Mouse (Mus musculus) frontal cortex, adult 2 months (tissue): Measurements from ENCODE around the gene Fbxo6. TPM values are rescaled to one million over a fixed set of nuclear protein-coding genes. Genes with fewer than 3 reads are reported as not detected.
"Not testable (repeated sequence)": the region's sequence is repeated elsewhere in the genome, so short reads cannot be mapped to it uniquely, and the experiment has no call there.

Experiments used
- DNase-seq, 2 experiments: peaks; one replicate each; pipeline ENCODE4 v3.0.0; 2022; ENCODE audit warnings: low spot score in 1 of 2; ENCODE audit errors: extremely low spot score in 1 of 2
- polyA plus RNA-seq: library from polyadenylated mRNA; depleted of rRNA; stranded (reverse); fragments of >200 nt; gene quantifications from 2 replicates; pipeline ENCODE4 v1.2.3, GENCODE M21; 2012

The Fbxo6 gene
- polyA plus RNA-seq, 1 experiment = 40.0 TPM

DNA sequence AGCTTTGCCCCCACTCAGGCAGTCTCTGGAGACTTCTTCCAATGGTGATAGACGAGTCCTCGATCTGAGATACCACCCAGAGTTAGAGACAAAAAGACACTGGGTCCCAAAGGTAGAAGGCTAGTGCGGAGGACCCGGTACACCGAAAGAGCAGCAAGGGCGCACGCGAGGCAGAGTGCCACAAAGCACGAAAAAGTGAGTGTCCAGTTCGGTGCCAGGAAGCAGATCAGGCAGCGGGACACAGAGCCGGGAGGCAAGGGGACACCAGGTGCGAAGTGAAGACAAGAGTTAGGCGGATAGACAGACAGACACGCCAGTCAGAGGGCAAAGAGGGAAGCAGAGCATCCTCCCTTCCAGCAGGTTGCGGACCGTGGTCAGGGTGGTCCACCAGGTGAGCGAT, 21.8 kb downstream of the Fbxo6 start, which contains the start of gene Mad2l2:
Mad2l2 (plus strand) TSS at position 252 of the 400 bp plus-strand sequence.
- no peak for DNase-seq

DNA sequence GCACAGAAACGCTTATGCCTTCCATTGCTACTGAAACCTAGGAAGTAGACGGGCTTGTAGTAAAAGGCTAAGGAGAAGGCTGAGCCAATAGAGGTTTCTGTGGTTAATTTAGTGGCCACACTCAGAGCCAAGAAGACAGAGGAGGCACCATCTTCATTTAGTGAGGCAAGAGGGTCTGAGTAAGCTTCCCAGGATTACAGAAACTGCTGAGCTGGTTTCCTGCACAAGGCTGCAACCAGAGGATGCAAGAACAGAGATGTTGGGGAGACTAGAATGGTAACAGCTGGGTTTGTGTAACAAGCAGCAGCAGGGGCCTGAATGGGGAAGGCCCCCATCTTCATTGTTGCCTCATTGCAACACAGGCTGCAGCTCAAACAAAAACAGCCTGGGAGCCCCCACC, 23.3 kb downstream of the Fbxo6 start:
- DNase-seq = no peak

DNA sequence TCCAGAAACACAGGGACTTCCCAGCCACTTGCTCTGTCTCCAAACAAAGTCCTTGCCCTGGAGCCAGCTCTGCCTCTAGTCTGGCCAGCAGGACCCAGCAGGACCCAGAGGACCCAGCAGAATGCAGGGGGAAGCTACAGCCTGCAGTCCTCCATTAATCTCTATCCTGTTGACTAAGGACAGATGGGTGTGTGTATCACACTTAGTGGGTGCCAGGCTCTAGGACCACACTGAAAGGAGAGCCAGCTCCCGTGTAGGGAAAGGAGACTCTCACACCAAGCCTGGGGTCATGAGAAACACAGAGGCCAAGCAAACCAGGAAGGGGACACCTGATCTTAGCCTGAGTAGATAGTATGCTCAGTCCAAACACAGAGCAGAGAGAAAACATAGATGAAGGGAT, 23.7 kb downstream of the Fbxo6 start:
- no peak for DNase-seq

DNA sequence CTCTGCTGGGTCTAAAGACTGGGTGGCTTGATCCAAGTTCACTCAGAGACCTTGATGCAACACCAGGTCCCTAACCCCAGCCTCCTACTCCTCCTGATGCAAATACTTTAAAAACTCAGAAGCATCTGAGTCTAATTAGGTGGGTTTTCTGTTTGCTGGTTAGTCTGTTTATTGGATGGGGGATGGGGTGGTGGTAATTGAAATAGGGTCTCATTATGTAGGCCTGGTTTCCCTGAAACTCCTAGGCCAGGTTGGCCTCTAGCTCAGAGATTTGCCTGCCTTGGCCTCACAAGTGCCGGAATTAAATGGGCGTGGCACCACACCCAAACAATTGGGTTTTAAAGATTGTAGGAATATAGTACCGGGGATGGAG, 29.3 kb downstream of the Fbxo6 start:
- no peak for DNase-seq

DNA sequence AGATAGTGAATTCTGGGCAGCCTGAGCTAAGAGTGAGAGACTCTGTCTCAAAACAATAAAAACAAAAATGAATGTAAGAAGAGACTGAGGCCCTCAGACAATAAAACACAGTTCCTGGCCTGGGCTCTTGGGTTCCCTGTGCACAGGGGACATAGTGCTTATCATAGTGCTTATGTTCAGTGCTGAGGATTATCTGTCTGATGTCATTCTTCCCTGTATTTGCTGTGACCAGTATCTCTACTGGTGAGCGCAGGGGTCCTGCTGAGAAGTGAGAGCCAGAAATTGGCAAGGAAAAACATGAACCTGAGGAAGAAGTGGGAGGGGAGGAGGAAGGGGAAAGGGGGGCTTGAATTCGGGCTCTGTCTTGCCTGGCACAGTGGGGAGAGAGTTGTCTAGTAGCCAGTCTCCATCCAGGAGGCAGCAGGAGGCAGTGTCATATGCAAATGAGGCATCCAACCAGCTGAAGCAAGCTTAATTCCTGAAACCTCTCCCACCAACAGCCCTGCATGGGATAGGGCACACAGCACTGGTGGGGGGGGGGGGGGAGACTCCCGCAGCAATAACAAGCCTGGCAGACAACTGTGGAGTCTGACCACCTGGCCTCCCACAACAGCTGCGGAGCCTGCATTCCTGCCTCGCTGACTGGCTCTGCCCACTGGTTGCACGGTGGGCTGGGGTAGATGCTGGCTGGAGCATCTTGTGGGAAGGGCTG, 29.8 kb downstream of the Fbxo6 start:
- DNase-seq = no peak

DNA sequence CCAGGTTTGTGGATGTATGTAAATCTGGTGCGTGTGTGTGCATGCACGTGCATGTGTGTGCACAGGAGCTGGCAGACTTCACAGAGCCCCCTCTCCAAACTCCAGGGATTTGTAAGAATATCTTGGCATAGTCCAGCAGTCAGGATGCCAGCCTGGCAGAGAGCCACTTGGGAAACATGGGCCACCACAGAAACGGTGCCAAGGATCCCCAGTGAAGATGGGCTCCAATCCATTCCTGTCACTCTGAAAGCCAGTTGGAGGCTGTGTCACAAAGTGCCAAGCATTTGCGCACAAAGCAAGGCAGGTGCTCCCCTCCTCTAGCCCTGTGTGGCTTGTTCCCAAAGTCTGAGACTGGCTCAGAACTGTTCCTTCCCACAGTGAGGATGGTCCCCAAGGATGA, 30.6 kb downstream of the Fbxo6 start:
- peak; percentile 33 to 56 for DNase-seq

DNA sequence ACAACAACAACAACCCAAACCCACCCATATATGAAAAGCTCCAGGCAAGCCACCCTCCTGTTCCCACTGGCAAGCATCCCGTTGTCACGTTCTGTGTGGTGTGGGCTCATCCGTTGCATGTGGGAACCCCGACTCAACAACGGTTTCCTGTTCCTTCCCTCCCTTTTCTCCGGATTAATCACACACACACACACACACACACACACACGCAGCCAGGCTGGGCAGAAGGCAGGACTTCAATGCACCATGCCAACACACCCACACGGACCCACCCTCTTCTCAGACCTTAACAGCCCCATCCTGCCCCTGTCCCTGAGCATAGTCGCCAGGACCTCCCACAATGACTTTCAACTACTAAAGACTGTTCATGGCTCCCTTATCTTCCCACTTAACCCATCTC, 31.4 kb downstream of the Fbxo6 start:
- DNase-seq = no peak

DNA sequence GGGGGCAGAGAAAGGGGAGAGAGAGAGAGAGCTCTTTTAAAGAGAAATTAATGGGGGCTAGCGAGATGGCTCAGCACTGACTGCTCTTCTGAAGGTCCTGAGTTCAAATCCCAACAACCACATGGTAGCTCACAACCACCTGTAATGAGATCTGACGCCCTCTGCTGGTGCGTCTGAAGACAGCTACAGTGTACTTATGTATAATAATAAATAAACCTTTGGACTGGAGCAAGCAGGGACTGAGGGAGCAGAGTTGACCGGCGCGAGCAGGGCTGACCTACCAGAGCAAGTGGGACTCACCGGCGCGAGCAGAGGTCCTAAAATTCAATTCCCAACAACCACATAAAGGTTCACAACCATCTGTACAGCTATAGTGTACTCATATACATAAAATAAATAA, 32.4 kb downstream of the Fbxo6 start:
- not testable (repeated sequence) for DNase-seq

DNA sequence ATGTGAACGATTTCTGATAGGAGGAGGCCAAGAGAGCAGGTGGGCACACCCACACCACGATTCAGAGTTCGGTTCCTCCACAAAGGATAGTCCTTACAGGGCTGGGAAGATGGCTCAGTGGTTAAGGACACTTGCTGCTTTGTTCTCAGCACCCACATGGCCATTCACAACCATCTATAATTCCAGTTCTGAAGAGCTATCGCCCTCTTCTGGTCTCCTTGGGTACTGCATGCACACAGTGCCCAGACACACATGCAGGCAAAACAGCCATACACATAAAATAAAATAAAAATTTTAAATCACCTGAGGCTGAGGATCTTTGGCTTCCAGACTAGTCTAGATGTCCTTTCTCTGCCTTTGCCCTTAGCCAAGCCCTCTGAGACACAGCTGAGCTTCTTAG, 34.5 kb downstream of the Fbxo6 start:
- no peak for DNase-seq

DNA sequence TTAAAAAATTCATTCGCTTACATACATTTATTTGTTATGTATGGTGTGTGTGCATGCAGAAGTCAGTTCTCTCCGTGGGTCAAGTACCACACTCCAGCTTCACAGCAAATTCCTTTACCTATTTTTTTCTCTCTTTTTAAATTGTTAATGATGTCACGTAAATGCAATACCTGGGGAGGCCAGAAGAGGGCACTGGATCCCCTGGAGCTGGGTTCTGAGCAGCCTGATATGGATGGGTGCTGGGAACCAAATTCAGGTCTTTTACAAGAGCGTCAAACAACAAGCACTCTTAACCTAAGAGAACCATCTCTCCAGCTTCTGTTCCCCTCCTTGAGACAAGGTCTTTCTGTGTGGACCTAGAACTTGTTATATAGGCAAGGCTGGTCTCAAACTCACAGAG, 35.3 kb downstream of the Fbxo6 start:
- DNase-seq = no peak

DNA sequence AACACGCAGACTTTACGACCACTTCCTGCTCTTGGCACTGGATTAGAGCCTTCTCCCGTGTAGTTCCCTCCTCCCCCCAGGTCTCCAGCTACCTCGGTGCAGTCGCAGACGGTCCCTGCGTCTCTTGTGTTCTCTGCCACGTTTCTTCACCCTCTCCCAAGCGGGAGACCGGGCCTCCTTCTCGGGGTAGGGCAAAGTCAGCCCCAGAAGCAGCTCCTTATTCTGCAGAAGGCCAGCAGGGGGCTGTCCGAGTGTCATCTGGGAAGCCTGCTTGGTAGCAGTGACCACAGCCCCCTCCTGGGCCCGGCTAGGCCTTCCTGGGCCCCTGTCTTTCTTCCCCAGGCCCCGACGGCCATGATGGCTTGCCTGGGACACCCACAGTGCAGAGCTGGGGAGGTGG, 36.5 kb downstream of the Fbxo6 start:
- DNase-seq = no peak

DNA sequence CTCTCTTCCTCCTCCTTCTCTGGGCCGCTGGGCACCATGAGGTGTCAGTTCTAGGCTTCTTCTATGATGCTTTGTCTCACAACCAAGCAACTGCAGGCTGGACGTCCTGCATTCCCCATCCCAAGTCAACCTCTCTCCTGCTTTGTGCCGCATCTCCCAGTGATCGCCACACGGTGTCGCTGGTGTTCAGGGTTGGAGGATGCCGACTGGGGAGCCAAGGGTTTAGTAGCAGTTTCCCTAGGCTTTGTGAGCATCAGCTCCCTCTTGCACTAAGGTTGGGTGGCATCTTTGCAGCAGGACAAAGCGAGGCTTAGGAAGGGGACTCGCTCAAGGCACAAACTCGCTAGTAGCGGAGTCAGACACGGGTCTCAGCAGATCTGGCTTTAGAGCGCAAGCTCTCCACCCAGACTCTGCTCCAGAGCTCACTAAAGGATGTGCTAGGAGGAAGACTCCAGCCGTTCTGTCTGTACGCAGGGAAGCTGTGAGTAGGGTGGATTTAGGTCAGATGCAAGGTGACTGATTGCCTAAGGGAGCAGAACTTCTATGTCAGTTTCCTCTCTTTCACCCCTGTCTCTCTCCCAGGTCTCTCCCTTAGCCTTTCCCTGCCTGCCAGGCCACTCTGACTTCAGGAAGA, 37.1 kb downstream of the Fbxo6 start:
- DNase-seq = peak; percentile 26 to 90

DNA sequence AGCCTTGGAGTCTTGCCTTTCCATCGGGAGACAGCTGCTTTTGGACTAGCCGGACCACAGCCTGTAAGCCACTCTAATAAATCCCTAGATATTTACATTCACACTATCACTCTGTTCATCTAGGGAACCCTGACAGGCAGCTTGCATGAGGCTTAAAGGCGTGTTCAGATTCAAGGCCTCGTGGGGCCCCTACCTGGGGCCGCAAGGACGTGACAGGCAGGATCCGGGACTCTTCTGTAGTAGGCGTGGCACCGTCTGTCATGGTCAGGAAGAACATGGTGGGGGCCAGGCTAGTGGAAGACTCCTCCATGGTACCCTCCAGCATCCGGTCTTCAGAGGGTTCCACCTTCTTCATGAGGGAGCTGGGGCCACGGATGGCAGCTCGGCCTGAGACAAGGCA, 39.4 kb downstream of the Fbxo6 start:
- DNase-seq = no peak

DNA sequence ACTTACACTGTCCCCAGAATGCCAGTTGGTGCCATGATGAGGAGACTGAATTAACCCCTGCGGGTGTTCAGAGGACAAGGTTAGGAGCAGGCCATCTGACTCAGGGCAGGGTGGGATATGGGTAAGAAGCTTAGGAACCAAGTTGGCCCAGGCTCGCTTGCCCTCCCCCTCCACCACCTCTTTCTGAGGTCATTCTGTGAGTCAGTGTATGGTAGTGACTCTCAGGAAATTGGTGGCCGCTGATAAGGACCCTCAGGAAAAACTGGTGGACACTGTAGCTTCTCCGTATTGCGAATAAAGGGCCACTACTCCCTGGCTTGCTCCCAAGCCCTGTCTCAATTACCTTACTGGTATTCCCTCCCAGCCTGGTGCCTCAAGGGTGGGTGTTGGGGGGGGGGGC, 42.7 kb downstream of the Fbxo6 start:
- DNase-seq = no peak

DNA sequence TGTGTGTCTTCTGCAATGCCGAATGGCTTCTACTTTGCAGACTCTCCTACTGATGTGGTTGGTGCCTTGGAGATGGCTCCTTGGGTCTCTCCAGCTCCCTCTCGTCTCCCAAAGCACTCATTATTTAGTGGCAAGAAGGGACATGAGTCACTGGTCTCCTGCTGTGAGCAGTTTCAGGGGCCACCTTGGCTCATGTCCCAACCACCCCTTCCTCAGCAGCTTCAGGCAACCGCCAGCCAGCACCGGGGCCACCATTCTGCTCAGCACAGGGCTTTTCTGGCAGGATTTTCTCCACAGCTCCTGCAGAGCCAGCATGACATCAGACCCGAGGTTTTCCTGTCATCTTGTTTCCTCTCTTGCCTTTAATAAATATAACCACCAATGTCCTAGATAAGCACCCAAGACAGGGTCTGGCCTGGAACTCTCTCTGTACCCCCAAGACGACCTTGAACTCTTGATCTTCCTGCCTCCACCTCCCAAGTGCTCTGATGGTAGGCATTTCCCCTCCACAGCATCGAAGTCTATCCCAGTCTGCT, 43.3 kb downstream of the Fbxo6 start:
- DNase-seq = no peak

DNA sequence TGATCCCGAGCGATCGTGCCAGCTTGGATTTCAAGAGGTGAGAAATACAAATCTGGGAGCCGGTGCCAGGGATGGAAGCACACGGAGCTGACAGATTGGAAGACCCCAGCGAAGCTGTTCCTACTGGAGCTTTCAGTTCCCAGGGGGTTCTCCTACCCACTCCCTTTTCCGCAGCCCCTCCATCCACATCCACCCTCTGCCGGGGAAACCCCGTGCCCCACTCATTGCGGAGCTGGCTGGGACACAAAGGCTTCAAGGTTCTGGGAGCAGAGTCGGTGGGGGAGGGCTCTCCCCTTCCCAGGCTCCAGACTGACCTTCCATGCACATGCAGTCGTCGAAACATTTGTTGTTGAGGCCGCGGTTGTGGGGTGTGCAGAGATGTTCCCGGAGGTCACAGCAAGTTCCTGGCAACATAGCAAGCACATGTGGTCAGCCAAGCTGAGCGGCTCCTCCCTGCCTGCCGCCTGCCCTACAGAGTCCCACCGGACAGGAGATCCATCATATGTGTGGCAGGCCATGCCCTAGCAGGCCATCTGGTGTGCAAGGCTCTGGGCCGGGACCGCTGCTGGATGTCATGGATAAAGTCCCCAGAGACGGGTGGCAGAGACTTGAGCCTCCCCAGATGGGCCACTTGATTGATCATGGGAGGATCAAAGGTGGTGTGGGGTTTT, 44.2 kb downstream of the Fbxo6 start:
- DNase-seq = no peak

DNA sequence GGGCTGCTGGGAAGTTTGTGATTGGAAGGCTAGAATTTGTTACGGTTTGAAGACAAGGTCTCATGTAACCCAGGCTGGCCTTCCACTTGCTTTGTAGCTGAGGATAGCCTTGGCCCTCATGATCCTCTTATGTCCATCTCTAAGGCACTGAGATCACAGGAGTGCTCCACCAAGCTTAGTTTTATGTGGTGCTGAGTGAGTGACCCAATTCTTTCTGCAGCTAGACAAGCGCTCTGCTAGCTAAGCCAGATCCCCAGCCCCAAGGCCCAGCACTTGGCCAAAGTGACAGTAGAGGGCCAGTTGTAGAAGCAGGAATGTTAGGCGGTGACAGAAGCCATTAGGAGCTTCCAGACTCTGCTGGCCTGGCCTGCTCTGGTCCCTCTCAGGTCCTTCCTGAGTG, 47.8 kb downstream of the Fbxo6 start:
- DNase-seq = no peak

DNA sequence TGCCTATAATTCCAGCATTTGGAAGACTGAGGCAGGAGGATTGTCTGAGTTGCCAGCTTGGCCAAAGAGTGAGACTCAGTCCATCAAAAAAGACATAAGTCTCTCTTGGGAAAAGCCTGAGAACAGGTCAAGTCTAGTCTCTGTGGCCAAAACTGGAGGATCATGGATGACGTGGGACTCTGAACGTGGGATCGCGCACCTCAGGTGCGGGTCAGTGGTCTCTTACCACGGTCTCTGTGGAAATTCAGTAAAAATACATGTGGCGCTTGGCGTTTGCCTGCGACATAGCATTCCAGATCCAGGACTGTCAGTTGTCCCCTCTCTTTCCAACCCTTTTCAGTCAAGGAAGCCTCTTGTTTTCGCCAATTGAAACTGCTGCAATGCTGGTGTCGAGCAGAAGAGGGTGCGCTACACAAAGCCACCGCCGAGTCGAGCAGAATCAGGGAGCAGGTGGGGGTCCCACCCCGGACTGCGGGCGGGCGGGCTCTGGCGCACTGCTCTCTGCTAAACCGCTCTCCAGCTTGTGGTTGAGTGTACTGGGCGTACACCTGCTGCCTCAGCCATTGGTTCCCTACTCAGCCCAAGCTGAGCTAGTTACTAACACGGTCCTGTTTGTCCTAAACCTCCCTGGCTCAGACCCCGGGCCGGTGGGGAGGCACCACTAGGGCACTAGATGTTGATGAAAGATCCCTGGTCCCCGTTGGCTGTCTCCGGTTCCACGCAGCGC, 50.0 kb downstream of the Fbxo6 start:
- DNase-seq = peak in 1 of 2 experiments; percentile 84

DNA sequence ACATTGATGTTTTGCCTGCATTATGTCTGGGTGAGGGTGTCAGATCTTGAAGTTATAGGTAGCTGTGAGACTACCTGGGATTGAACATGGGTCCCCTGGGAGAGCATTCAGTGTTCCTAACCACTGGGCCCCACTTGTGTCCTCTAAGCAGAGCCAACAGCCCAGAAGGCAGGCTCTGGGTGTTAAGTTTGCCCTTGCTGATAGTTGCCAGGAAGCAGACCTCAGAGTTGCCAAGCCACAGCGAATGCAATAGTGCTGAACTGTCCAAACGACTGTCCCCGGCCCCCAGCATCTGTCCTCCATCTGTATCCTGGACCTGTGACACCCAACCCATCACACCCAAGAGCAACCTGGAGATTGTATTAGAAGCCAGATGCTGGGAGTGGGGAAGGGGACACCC, 53.3 kb downstream of the Fbxo6 start:
- DNase-seq = no peak

DNA sequence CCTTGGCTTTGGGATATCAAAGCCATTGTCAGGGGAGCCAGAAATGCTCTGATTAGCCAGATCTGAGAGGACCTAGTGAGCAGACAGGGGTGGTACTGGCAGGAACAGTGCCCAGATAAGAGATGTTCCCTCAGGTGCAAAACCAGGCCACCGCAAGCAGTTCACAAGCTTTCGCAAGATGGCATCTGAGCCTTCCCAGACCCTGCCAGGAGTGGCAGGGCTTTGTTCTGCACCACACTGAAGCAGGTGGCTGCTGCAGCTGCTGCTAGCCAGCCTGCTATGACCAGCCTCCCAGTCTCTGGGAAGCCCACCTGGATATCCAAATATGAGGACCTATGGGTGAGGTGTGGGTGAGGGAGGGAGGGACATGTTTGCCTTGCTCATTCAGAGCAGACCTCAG, 54.0 kb downstream of the Fbxo6 start:
- no peak for DNase-seq
